Mouse (Mus musculus) adrenal gland, adult 18-20 months (tissue): ENCODE measurements around the gene Ttll1. TPM values are rescaled to one million over a fixed set of nuclear protein-coding genes. Genes with fewer than 3 reads are reported as not detected.

Source experiments
- DNase-seq, 2 experiments: peaks; one replicate each; pipeline ENCODE4 v3.0.0; 2021 to 2022; ENCODE audit warnings: low spot score in 2 of 2
- long read RNA-seq, 2 experiments: library from polyadenylated mRNA; stranded (forward); transcript quantifications; one replicate each; pipeline ENCODE4 v2.0.0; 2021
- total RNA-seq, 2 experiments: library from RNA; stranded (reverse); gene quantifications; 1 replicate in 1 of 2; 2 replicates in 1 of 2; pipeline ENCODE4 v1.2.3; 2021

Ttll1 gene
- total RNA-seq = 1 to 10 TPM; 6.9 to 8.8 TPM
- long read RNA-seq, experiment 1, transcript Ttll1-201 (12 exons, 2,060 nt) = major isoform, 11 of 11 reads
- long read RNA-seq, experiment 1, partial matches to known transcripts = 0 of 11 reads
- long read RNA-seq, experiment 1, other reads (novel, unspliced or antisense) = 0 of 11 reads
- long read RNA-seq, experiment 2, transcript Ttll1-201 (12 exons, 2,060 nt) = major isoform, 26 of 33 reads
- long read RNA-seq, experiment 2, partial matches to known transcripts = 3 of 33 reads
- long read RNA-seq, experiment 2, other reads (novel, unspliced or antisense) = 4 of 33 reads

DNA sequence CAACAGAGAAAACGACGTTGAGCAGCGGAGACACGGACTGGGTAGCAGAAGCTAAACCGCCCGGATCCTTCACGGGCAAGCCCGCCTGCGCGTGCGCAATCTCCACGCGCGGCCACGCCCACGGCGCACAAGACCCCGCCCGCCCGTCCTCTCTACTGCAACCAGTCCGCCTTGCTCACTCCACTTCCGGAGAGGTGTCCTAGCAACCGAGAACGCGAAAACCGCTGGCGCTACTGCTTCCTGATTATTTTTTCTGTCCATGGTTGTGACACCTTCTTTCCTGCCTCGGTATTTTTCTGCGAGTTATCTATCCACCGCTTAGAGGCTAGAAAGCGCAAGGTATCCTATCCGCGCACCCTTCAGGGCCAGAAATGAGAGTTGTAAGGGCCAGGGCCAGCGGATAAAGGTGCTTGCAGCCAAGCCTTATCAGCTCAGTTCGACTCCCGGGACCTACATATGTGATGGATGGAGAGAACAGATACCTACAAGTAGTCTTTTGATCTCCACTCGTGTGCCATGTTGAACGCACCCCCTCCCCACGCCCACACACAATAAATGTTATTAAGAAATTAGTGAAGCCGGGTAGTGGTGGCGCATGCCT is at the start of gene Ttll1:
Gene Ttll1, minus strand, starts transcription at position 89 of the 601 bp plus-strand sequence.
- peak; percentile 96 for DNase-seq

DNA sequence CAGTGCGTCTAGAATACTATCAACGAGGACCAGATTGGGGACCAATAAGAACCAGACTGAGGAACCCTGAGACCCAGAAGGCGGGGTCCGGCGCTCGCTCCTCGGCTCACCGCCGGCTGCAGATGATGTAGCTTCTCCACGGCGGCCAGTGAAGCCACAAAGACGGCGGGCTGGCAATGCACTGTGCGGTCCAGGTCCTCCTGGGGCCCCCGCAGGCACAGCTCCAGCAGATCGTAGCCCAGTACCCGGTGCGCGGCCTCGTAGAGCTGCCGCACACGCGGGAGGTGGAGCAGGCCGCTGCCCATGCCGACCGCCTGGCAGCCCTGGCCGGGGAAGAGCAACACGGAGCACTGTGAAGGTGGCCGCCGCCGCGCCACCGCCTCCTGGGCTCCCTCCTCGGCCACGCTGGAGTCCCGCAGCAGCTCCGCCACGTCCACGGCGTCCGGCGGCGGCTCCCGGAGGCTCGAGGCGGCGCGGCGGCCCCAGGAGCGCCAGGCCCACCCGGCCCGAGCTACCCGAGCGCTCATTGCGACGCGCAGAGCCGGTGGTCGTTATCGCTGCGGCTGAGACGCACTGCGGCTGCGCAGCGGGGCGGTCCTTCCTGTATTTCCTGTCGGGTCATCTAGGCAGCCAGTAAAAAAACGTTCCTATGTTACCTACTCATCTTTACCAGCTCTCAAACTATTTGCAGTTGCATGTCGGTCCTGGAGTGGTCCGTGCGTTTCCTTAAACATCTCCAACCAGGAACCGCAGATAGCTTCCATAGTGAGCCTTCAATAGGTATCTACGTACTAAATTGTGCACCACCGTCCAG is 44.7 kb upstream of the Ttll1 start:
- DNase-seq = peak; percentile 84 to 85

DNA sequence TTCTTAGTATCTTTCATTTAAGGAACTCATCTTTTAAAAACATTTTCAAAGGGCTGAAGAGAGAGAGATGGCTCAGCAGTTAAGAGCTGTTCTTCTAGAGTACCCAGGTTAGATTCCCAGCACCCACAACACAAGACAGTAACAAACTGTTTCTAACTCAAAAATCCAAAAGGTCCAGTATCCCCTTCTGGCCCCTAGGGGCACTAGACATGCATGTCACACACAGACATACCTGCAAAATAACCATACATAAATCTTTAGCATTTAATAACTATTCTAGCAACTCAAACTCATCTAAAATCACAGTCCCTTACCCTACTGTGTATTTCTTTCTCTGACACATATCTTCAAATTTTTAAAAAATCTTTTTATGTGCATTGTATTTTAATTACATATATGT is 43.1 kb upstream of the Ttll1 start:
- DNase-seq = no peak

DNA sequence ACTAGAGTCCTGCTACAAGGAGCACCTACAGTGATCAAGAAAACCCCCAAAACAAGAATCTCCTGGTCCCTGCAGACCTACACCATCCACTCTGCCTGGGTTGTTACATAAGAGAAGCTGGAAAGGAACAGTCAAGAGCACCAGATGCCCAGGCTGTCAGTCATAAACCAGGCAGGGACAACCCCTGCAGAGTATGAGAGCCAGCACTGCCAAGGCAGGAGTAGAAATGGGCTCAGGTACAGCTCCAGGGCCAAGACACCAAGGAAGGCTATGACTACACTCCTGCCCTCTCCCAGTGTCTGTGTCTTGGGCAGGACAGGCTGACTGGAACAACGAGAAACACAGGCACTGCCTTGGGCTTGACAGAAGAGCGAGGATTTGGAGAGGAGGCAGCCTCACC is 39.4 kb upstream of the Ttll1 start:
- no peak for DNase-seq

DNA sequence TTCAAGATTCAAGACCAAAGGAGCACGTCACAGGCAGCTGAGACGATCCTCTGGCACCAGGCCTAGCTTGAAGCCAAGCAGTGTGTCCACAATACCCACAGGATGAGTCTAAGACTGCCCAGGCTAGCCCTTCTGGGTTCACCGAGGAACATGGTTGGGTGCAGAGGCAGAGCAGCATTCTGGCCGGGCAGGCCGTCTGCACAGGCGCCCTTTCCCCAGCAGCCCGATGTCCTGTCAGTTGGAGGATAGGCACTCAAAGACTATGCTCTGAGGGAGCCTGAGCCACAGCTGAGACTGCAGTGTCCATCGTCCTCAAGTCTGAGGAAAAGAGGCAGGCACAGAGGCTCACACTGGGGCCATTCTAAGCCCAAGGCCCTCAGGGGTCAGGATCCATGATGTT is 36.5 kb upstream of the Ttll1 start:
- no peak for DNase-seq

DNA sequence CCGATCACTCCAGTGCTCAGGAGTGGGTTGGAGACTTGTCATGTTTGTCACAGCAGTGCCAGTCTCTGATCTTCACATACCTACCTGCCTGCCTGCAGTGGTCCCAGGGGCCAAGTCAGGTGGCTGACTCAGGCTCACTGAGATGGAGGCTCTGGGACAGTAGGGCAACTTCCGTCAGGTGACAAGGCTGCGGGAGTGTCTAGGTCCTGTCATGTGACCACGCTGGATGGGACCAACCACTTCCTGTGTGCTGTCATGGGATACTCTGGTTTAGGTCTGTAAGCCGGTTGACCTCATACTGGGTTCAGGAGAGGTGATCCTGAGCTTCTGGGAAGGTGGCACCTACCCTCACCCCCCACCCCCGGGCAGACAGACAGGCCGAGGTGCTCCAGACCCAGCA is 35.3 kb upstream of the Ttll1 start:
- no peak for DNase-seq

DNA sequence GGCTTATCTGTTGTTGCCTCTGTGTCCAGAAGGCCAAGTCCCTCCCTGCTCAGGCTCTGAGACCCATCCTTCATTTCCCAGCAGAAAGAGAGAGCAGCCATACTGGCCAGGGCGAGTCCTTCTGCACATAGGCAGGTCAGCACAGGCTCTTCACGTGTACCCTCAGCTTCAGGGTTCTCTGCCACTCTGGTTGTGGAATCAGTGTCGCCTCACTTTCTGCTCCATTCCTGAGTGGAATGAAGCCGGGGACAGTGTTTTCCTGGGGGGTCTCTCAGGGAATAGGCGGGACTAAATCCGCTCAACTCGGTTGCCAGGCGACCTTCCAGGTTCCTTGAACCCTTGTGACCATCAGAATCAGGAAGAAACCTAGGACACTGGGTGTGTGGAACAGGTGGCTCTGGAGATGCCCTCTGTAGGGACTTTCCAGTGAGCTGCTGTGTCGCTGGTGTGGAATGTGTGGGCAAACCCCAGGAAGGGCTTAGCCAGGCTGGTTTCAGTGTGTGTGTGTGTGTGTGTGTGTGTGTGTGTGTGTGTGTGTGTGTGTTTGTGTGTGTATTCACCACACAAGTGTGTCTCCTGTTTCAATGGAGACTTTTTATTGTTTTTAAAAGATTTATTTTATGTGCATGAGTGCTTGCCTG is 31.1 kb upstream of the Ttll1 start:
- no peak for DNase-seq

DNA sequence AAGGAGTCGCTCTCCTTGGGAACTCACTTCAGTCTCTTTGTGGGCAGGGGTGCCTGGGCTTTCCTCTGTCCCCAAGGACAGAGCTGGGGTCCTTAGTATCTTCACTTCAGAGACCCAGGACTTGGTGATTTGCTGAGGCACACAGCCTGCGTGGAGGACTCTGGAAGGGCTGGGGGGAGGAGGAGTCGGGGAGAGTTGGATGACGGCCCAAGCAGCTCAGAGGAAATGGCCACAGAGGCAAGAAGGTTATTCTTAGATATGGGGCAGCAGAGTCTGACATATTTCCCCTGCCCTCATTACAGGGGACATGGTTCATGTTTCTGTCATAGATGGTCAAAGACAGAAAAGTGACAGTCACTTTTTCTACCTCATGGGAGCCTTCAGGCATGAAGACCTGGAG is 29.2 kb upstream of the Ttll1 start:
- no peak for DNase-seq

DNA sequence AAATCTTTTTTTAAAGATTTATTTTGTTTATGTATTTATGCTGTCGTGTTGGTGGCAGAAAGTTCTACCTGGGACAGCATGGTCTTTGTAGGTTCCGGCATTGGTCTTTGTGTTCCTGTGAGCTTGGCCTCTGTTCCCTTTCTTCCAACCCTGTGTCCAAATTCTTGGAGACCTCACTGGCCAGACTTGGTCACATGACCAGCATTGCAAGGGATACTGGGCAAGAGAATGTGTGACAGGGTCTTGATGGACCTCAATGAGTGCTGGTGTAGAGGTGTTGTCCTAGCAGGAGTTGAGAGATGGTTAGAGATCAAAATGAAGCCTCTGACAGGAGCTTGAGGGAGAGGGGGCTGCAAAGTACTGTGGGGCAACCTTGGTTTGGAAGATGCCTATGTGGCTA is 28.2 kb upstream of the Ttll1 start:
- DNase-seq = no peak

DNA sequence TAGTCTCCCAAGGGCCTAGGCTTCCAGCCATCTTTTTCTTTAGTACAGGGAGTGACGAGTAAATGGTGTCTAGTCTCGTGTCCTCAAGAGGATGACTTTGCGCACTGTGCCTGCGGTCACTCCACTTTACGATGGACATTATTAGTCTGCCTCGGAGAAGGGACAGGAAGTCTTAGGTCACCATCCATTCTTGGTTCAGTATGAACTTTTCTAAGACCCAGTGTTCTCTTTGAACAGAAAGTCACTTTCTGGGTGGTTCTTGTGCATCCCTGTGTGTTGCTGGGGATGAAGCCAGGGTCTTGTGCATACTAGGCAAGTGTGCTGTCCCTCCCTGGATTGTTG is 25.2 kb upstream of the Ttll1 start:
- no peak for DNase-seq

DNA sequence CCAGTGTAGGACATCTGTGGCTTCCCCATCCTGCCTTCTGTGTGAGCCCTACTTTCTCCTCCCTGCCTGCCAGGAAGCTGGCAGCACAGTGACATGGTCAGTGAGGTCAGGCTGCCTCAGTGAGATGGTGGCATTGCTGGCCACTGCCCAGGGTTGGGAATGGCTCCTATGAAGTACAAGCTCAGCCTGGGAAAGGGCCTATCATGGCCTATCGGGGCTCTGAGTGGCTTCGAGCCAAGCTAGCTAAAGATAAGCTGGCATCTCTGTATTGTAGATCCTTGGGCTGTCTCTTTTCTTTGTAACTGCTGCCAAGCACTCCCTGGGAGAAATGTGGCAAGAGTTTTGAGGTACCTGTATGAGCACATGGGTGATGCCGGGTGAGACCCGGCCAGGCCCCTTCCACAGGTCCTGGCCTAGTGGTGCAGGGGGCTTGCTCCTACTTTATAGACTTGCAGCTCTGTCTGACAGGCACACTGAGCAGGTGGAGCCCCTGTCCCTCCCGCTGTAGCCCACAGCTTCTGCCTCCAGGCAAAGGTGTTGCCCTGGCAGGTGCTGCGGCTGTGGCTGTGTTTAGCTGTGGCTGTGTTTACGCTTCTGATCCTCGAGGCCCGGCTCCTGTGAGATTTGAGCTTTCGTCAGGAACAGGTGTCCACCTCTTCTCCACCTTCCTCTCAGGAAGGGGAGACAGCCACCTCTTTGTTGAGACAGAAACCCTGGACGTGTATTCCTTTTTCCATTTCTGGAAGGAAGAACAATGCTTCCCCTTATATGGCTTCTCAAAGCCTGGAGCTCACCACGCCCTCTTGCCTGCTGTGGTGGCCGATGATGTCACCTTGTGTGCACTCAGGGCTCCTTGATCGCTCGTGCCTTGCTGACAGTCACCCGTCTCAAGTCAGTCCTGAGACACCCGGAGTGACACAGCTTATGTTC is 24.5 kb upstream of the Ttll1 start:
- DNase-seq = no peak

DNA sequence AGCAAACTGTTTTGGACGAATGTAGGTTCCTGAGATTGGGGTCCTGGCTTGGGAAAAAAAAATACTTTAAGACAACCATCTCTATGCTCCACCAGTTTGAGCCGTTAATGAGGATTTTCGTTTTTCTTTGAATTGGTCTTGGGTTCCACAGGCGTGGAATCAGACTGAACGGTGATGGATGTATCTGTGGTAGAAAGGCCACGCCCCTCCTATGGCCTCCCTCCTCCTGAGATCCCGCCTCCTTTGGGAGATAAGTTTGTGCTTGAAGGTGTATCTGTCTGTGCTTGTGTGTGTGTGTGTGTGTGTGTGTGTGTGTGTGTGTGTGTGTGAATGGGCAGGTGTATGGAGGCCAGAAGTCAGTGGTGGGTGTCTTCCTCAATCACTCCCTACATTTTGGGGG is 21.9 kb upstream of the Ttll1 start:
- DNase-seq = no peak

DNA sequence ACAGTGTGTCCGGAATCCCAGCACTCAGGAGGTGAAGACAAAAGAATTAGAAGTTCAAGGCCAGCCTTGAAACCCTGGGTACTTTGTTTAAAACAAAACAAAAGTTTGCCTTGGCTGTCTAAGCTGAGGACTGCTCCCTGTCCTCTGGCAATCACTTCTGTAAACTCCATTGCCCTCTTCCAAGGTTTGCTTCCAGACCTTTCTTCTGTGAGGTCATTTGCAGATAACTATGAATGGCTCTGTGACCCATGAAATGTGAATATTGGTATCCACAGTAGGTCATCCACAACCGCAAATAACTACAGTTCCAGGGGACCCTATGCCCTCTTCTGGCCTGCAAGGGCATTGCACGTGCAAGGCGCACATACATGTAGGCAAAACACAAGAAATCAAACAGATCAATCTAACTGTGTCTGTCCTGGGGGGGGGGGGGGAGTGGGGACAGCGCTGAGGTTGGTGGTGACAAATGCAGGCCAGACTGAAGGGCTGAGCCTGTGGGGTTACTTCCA is 21.3 kb upstream of the Ttll1 start:
- no peak for DNase-seq

DNA sequence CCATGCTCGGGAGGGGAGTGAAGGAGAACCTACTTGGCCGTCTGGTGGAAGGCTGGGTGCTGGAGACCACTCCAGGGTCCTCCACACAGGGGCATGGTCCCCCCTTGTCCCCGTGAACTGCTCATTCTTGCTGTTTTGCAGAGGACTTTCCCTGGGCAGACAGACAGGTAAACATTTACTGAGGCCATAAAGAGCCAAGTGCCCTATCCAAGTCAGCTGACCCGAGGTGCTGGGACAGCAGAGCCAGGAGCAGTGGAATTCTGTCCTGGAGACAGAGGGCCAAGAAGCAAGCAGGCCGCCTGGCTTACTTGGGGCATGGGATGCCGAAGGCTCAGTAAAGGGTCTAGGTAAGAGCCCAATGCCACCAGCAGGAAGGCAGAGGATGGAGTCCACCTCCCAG is 20.0 kb upstream of the Ttll1 start:
- DNase-seq = no peak

DNA sequence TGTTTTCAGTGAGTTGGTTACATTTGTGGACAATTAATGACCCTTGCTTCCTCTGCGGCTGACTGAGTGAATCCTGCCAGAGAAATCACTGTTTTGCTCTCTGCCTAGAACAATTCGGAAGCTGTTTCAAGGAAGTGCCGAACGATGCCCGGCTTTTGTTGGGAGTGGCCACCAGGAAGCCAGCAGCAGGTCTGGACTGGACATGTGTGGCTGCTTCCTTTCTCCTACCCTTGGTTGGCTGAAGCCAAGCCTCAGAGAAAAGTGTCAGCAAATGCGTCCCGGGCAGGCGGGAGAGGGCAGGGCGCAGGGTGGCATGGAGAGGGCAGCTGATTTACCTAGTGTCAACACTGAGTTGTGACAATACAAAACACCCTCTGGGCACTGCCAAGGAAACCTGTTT is 19.5 kb upstream of the Ttll1 start:
- no peak for DNase-seq

DNA sequence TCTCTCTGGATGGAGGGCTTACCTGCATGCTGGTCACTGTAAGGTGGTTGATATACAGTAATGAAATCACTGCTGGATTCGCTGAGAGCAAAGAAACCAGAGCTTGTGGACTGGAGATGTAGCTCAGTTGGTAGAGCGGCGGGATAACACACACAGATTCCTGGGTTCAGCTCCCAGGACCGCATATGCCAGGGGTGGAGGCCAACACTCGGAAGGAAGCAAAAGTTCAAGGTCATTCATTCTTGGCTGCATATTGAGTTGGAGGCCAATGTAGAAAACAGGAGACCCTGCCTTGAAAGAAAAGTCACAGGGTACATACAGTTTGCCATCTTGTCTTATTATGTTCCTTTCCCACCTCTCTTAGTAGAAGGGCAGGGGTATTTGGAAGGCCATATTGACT is 19.1 kb upstream of the Ttll1 start:
- DNase-seq = peak in 1 of 2 experiments; percentile 40

DNA sequence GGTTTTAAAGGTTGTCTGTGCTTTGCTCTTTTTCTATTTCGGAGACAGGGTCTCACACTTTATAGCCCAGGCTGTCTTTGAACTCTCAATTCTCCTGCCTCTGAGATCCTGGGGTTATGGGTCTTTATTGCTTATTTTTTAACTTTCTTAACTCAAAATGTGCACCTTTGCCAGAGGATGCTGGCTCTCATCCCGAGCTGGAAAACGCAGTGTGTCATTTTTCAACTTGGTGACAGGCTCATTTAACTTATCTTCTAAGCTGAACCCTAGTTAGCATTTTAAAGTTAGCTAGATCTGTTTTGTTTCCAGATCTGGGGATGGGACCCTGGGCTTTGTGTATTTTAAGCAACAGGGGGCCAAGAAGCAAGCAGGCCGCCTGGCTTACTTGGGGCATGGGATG is 18.2 kb upstream of the Ttll1 start:
- no peak for DNase-seq

DNA sequence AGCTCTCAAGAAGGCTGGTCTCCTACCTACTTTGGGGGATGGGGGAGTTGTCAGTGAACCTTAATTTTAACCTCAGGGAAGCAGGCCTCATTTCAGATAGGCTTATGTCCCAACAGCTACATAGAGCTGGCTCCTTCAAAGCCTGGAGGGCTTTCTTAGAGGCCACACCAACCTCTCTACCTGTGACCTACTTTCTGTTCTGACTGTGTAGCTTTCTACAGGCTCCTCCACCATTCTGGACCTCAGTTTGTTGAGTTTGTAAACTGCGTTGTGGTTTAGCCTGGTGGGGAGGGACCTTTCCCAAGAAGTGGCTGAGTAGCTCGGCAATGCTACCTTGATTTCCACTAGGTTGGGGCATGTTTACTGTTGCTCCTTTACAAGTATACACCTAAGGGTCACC is 17.1 kb upstream of the Ttll1 start:
- DNase-seq = no peak

DNA sequence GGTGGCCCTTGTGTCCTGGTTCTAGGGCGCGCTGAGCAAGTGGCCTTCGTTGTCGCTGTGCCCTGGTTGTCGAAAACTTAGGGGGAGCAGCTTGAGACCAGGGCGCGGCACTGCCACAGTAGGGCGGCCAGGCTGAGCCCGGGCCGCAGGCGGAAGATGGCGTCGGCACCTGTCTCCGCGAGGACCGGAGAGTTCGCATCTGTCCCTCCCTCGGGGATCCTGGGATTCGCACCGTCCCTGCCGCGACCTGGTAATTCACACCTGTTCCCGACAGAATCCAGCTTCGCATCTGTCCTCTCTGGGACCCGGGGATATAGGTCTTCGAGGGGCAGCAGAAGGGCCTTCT is 16.4 kb upstream of the Ttll1 start:
- no peak for DNase-seq

DNA sequence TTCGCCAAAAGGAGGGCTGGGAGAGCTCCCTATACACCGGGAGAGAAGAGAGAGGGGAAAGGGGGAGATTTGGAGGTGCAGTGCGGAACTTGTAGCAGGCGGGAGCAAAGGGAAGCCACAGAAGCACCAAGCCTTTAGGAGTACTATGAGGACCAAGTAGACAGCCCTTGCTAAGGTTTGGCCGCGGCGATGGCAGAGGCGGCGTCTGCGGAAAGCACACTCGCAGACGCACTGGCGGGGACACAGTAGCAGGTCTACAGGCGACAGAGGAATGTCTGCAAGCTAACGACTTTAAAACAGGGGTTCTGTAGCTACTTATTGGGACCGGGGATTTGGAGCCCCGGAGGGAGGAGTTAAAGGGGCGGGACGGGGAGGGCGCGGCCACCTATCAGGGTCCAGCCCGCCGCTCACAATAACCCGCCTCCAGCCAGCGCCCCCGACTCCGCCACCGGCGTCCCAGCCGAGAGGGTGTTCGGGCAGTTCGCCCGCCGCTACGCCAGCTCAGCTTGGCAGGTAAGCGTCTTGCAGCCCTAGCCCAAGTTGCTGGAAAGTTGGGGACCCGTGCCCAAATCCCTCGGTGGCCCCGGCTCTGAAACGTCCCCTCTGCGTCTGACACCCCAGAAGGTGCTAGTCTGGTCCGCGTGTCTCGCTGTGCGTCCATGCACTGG is 15.9 kb upstream of the Ttll1 start, which contains the start of gene Bik:
Gene Bik, plus strand, starts transcription at position 439 of the 668 bp plus-strand sequence.
- peak; percentile 54 to 71 for DNase-seq
